7 mouse cellular contexts compared by ENCODE assay signal in genomic region chr8:94974467-94975165, GRCm38 (mm10). TPM values are rescaled to one million over a fixed set of nuclear protein-coding genes. Genes with fewer than 3 reads are reported as not detected.
A peak's percentile ranks its signal among the peaks of the same experiment; 100 is the strongest.
DNase-seq lines count a peak whose midpoint lies in the region; ATAC-seq and TF ChIP-seq lines count a peak whose summit lies in the region.

TSS of gene Adgrg1 (plus strand) at chr8:94974751.

- no peak within 1 kb of the TSS for H3K4me2 ChIP-seq in lung, postnatal 0 days (replicated peaks; ENCODE audit: low read depth, low read length)

- peak within 1 kb of the TSS; percentile 76 for H3K27ac ChIP-seq in lung, postnatal 0 days (ENCODE audit: low read length)

- H3K4me1 ChIP-seq in lung, postnatal 0 days (ENCODE audit: insufficient read depth, low read depth, low read length), result no peaks in the 10 kb centered on the region

- H3K27me3 ChIP-seq in lung, postnatal 0 days (replicated peaks; ENCODE audit: insufficient read depth, low read length), result no peaks in the 10 kb centered on the region

- no peak within 1 kb of the TSS for H3K4me3 ChIP-seq in lung, postnatal 0 days (ENCODE audit: low read depth, low read length)

- no peak for DNase-seq in adrenal gland, adult 2 months
- no peak for DNase-seq in adrenal gland, postnatal 4 days (ENCODE audit: low spot score in 2 of 2)
- no peak for DNase-seq in heart, postnatal 10 days
- DNase-seq in kidney, postnatal 25 days, result peak; percentile 66 to 83
- peak; percentile 89 for DNase-seq in lung, postnatal 0 days (ENCODE audit: low spot score)
- no peak for DNase-seq in c-Kit-positive CD71-positive TER-119-positive erythroid progenitor cells, embryonic 14.5 days (ENCODE audit: low spot score)
- no peak for DNase-seq in ovary, postnatal 36 days (ENCODE audit: low spot score)

- H3K36me3 ChIP-seq in lung, postnatal 0 days (ENCODE audit: insufficient read depth, low read length), result no peaks in the 10 kb centered on the region

- ATAC-seq in lung, postnatal 0 days, result peak; percentile 75

- intact Hi-C loops in heart, postnatal 10 days (cut with DNase I), result no loop called here

- H3K9ac ChIP-seq in lung, postnatal 0 days (replicated peaks; ENCODE audit: low read depth), result no peak within 1 kb of the TSS

- no peak for TF ChIP-seq EP300 in lung, postnatal 0 days (IDR thresholded peaks at IDR 0.05)

- TF ChIP-seq CTCF in lung, postnatal 0 days (IDR thresholded peaks at IDR 0.05), result peak; percentile 18; the same call in 1 of the 2 replicates

- no peaks in the 10 kb centered on the region for H3K9me3 ChIP-seq in lung, postnatal 0 days (ENCODE audit: low read length)

- 23% methylated on average over 7 of the region's 7 CpGs for whole genome bisulfite sequencing in lung, postnatal 0 days

RNA-seq across cellular contexts. Expression of gene Adgrg1, which starts in this region (rescaled TPM):
- total RNA-seq in adrenal gland, adult 2 months (2021), result 10 to 100 TPM; 17.3 to 24.3 TPM
- polyA plus RNA-seq in adrenal gland, adult 2 months (2012; rRNA removed), result 40.2 and 56.5 TPM in 2 replicates
- total RNA-seq in adrenal gland, postnatal 4 days (2021), result 10 to 100 TPM; 38.3 to 62.3 TPM
- total RNA-seq in heart, postnatal 10 days (2021), result 10 to 100 TPM; 36.6 to 61.8 TPM
- polyA plus RNA-seq in lung, postnatal 0 days (2015; fragmentation: Nextera tagmentation; extraction: Ambion mirVana), result 33.9 and 39.0 TPM in 2 replicates

Comparison
In these comparisons a context has a peak if more than half of its experiments do, and no peak if none do; other contexts are left out.
1. DNase-seq: peak in kidney, postnatal 25 days (2 of 2) and lung, postnatal 0 days (single experiment); none in adrenal gland, adult 2 months (single experiment), adrenal gland, postnatal 4 days (0 of 2), heart, postnatal 10 days (0 of 2), c-Kit-positive CD71-positive TER-119-positive erythroid progenitor cells, embryonic 14.5 days (single experiment) and ovary, postnatal 36 days (single experiment).